Mouse (Mus musculus) bone marrow macrophage, adult 2 months (primary cell): ENCODE results near the gene Ctnna2.

ENCODE experiments used
- CTCF ChIP-seq: IDR thresholded peaks from 2 replicates; pipeline ENCODE4 v1.5.1; 2012; ENCODE audit warnings: low read depth, mild to moderate bottlenecking, low read length, moderate library complexity
- POLR2A ChIP-seq: IDR thresholded peaks from 2 replicates; pipeline ENCODE4 v1.6.1; 2012; ENCODE audit warnings: mild to moderate bottlenecking, low read depth, low read length, borderline replicate concordance

GRCm38 (mm10) chr6:77978476-77979240 is 841 bp downstream of the Ctnna2 start:
- TF ChIP-seq CTCF (no peak), POLR2A (no peak)
